Mouse (Mus musculus) urinary bladder, postnatal 4 days (tissue): ENCODE data around the gene Prickle1.

ENCODE experiments used
- DNase-seq, 2 experiments: peaks; one replicate each; pipeline ENCODE4 v3.0.0; 2021 to 2022; ENCODE audit warnings: low spot score in 2 of 2

Gene Prickle1

DNA sequence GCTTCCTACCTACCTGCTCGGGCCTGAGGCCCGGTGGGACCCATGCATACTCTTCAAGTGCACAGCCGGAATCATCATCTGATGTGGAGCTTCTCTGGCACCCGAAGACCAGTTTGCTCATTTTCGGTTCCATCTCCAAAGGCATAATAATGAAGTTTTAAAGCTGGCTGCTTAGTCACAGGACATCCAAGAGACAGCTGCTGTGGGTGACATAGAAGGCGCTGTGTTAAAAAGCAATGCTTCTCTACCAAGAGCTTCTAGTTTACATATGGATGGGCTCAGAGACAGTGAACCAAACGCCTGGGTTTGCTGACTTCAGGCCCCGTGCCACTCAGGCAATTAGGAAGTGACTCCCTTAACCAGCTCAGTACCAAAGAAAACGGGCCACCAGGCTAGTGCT is 83.3 kb downstream of the Prickle1 start:
- DNase-seq: no peak

GRCm38 (mm10) chr15:93510690-93511336 is 84.9 kb downstream of the Prickle1 start:
- DNase-seq: no peak

DNA sequence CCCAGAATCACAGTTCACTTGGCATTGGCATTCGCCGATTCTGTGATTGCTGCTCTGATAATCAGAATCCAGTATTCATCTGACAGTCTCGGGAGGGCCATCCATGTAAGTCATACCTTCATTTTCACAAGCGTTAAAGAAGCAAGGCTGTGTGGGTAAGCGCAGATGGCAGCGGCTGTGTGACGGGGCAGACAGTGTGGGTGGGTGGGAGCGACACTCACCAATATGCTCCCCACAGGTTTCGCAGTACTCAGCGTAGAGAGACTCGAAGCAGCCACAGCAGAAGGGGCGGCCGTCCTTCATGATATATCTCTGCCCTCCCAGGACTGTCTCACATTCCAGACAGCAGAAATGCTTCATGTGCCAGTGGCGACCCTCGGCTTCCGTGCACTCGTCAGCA is 90.9 kb downstream of the Prickle1 start:
- DNase-seq: no peak

- no peak for DNase-seq
Observed at GRCm38 (mm10) chr15:93503201-93503745, 92.4 kb downstream of the Prickle1 start.

DNA sequence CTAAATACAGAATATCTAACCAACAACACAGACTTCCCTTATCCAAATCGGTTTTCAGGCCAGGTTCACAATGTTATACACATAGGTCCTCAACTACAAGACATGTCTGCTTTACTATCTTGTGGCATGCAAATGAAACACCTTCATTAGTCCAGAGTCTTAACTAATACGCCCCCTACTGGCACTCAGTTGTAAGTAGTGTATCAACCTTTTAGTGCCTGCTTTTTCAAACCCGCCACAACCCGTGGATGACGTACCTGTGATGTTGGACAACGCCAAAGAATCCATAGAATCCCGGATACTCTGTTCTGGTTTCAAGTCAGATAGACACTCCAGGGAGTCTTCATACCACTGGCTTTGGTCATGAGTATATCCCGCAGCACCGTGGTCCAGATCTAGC is 93.0 kb downstream of the Prickle1 start:
- DNase-seq: no peak

GRCm38 (mm10) chr15:93499866-93500265 is 95.8 kb downstream of the Prickle1 start:
- no peak for DNase-seq

- no peak for DNase-seq
Observed at GRCm38 (mm10) chr15:93494700-93495099, 101.0 kb downstream of the Prickle1 start.

GRCm38 (mm10) chr15:93489597-93489996 is 106.1 kb downstream of the Prickle1 start:
- no peak for DNase-seq

DNA sequence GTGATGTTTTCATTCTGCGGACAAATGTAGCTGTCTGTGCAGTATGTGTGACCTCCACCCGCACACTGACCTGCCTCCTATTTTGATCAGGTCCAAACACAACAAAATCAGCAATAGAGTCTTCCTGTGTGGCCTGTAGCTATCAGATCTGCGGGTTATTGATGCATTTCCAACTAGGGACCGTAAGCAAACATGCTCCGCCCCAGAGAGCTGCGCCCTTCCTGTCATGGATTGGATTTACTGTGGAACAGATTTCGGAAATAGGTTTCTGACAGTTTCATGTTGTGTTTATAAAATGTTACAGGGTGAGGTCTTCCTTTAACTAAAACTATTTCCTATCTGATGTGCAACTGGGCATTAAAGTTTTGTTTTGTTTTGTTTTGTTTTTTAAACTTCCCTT is 109.6 kb downstream of the Prickle1 start:
- DNase-seq: no peak

DNA sequence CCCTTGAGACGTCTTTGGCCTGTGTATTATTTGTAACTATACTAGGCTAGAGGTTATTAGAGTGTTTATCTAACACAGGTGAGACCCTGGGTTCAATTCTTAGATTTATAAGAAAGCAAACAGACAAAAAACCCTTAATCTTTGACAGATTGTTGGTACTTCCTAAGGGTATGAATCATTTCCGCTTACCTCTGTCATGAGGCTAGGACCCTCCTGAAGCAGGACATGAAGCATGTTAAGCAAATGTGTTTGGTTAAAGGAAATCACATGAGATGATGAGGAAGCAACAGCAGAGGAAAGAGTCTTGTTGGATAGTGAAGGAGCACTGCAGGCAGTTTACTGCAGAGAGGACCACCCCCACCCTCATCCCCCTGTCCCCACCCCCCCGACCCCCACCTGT is 110.4 kb downstream of the Prickle1 start:
- no peak for DNase-seq

DNA sequence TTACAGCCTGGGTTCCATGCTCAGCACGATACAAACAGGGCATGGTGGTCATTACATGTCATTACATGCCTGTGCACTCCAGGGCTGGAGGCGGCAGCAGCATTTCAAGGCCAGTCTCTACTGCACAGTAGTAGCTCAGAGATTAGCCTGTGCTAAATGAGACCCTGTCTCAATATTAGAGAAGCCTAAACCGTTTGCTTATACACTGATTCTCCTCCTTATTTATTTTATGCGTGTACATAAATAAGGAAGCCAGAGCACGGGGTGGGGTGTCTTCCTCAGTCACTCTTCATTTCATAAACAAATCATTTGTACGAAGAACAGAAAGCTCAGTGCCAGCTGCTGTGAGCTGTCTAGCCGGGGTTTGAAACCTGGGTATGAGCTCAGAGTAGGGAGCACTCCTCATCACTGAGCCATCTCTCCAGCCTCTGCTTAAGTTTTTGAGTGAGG is 111.4 kb downstream of the Prickle1 start:
- no peak for DNase-seq

GRCm38 (mm10) chr15:93481112-93481511 is 114.6 kb downstream of the Prickle1 start:
- DNase-seq: no peak

DNA sequence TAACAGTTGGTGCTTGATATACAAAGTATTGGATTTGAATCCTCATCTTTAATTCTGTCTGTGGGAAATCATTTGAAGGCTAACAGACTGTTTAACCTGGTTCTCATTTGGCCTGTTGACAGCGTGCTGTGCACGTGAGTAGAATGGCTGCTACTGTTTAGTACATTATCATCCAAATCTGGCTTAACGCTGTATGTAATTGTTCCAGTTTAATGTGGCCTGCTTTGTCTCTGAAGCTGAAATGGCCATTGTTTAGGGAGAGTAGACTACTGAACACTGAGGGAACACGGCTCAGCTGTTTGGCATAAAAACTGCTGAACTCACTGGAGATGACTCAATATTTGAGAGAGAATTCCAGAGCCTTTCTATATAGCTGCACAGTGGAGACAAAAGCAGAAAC is 116.2 kb downstream of the Prickle1 start:
- DNase-seq: no peak

DNA sequence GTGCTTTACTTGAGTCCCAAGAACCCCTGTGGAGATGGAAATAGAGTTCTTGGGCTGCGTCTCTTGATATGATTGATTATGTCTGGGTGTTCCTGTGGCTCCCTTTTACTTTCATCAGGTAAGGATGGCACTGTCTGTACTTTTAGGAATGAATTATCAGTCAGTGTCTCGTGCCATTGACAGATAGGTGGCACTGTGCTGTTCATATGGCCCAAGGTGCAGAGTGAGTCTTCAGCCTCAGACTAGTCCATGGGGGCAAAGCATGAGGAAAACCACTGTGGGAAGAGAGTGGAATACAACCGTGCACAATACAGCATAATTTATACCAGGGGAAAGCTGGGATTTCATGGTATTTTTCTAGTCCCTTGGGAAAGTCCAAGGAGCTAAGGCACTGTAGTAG is 117.0 kb downstream of the Prickle1 start:
- no peak for DNase-seq

GRCm38 (mm10) chr15:93477729-93478128 is 118.0 kb downstream of the Prickle1 start:
- DNase-seq: no peak

DNA sequence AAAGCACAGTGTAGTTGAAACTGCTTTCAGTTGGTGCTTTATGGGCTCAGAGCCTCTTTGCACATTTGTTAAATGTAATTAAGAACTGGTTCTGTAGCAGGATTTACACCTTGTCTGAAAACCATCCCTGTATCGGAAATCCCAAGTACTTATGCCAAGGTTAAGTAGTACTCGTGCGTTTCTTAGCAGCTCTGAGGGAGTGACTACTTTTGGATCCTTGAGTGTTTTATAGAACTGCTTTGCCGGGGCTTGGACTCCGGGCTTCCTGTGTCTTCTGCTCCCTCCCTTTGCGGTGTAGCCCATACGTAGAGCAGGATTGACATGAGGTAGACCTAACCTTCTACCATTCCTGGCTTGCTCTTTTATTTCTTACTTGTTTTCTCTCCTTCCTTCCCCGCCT is 120.0 kb downstream of the Prickle1 start:
- DNase-seq: no peak

DNA sequence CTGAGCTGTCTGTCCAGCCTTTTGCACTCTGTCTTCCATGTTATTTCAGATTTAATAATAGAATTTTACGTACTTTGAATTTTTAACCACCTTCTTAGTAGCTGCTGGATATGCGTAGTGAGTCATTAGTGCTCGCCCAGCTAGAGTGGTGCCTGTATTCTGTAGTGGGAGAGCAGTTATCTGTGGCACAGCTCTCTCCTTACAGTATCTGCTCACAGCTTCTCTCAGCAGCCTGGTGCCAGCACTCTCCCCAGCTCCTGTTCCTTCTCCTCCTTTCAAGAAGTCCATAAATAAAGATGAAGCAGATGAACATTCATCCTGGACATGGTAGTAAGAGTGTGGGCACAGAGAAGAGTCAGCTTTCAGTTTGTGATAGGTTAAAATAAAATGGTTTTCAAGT is 121.4 kb downstream of the Prickle1 start:
- DNase-seq: no peak

- DNase-seq: no peak
Observed at GRCm38 (mm10) chr15:93472089-93472488, 123.6 kb downstream of the Prickle1 start.

DNA sequence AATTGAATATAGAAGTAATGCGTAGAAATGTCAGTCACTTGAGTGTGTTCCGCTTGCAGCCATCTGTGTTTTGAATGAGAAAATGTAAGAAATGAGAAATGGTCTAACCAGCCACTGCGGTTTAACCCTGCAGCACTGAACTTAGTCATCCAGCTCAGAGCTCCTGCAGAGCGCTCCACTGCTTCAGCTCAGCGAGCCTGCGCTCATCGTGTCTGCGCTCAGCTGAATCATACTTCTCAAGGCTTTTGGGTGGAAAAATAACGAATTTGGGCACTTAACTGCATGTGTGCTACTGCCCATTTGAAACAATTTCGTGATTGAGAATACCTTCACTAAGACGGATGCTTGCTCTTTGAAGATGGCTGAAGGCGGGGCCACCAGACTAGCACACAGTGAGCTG is 124.0 kb downstream of the Prickle1 start:
- DNase-seq: no peak

DNA sequence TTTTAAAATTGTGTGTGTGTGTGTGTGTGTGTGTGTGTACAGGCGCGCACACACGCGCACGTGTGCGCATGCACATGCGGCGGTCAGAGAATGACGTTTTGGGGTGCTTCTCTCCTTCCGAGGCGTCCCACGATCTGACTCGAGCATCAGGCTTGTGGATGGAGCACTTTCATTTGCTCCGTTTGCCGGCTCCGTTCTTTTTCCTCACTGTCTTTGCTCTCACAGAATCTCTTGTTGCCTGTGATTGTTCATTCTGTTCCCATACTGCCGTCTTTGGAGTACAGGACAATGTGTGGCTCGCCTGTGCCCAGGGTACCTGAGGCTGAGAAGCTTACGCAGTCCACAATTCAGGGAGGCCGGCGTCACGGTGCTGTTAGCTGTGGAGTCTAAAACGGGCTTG is 134.6 kb downstream of the Prickle1 start:
- no peak for DNase-seq

- DNase-seq: no peak
Observed at GRCm38 (mm10) chr15:93459422-93459821, 136.3 kb downstream of the Prickle1 start.

- no peak for DNase-seq
Observed at GRCm38 (mm10) chr15:93456005-93456404, 139.7 kb downstream of the Prickle1 start.

DNA sequence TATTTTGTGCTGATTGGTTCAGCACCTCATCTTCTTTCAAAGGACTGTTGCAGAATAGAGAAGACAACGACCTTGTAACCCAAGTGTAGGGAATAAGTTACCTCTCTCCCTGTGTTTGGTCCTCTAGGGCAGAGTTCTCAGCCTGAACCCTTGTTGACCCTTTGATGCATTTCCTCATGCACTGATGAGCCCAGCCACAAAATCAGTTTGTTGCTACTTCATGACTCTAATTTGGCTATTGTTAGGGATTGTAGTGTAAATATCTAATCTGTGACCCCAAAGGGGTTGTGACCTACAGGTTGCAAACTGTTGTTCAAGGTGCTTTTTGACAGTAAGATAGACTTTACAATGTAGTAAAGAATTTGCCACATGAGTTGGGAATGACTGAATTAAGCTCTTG is 142.4 kb downstream of the Prickle1 start:
- DNase-seq: no peak
